Mouse (Mus musculus) spleen, adult 2 months (tissue): Measurements from ENCODE around the gene Ikzf1.

Source experiments
- CTCF ChIP-seq: fragments of 200-500 bp; IDR thresholded peaks from 2 replicates; pipeline ENCODE4 v1.5.1; 2011; ENCODE audit warnings: mild to moderate bottlenecking, inconsistent platforms; ENCODE audit not compliant: insufficient read depth, insufficient read length, insufficient replicate concordance; ENCODE audit errors: extremely low read depth
- POLR2A ChIP-seq: fragments of 200-500 bp; IDR thresholded peaks from 2 replicates; pipeline ENCODE4 v1.6.1; 2011; ENCODE audit warnings: low read depth, low read length, inconsistent platforms

GRCm38 (mm10) chr11:11737562-11737961 lies 52.8 kb downstream of the Ikzf1 start:
- TF ChIP-seq CTCF, result no peak
- no peak for TF ChIP-seq POLR2A
